Mouse (Mus musculus): ENCODE results near the gene Gigyf2.

- no peak for TF ChIP-seq CTCF (IDR thresholded peaks at IDR 0.05; ENCODE audit: low read depth, low read length)
- no peak for TF ChIP-seq POLR2AphosphoS5 (IDR thresholded peaks at IDR 0.05; ENCODE audit: insufficient replicate concordance, low read depth, low read length)
Measured at GRCm38 (mm10) chr1:87292420-87293190, 34.2 kb upstream of the Gigyf2 start.
